Mouse (Mus musculus) CD4-positive naive resting alpha-beta T cell, adult 57 days (primary cell): ENCODE results near the gene Stx16. TPM values are rescaled to one million over a fixed set of nuclear protein-coding genes. Genes with fewer than 3 reads are reported as not detected.

ENCODE experiments used
- total RNA-seq: library from RNA; stranded (reverse); gene quantifications from one replicate; pipeline ENCODE4 v1.2.4, GENCODE M21; 2023

Stx16 gene
- total RNA-seq = 58.7 TPM

GRCm38 (mm10) chr2:174075673-174076432, at the start of gene Stx16:
Stx16 (plus strand) TSS chr2:174076308.

DNA sequence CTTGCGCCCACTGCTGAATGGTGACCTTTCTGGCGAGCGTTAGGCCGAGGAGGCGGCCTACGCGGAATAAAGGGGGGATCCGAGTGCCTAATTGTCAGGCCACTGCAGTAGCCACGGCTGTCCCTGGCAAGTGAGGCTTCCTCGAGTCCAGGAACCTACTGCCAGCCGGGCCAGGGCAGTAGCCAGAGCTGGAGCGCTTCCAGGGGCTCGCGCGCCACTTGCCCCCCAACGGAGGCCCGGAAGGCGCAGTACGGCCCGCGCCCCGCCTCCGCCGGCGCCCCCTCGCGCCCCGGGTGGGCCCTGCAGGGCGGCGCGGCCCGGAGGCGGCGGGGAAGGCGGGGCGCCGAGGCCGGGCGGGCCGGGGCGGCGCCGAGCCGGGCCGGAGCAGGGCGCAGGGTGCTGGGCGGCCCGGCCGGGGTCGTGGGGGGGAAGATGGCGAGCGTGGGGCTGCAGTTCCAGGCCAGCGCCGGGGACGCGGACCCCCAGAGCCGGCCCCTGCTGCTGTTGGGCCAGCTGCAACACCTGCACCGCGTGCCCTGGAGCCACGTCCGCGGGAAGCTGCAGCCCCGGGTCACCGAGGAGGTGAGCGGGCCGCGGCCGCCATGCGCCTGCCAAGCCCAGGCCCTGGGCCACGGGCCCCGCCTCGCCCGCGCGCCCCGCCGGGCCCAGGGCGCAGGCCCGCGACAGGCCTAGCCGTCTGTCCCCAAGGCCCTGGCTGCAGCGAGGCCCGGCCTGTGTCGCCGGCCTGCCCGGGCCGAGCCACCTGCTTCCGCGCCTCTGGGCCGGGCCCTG, 34.1 kb downstream of the Stx16 start, which contains the start of gene Npepl1:
Gene Npepl1 (plus strand): TSS at position 359 of the 792 bp plus-strand sequence.

Other genes with a start within 250 kb of the Stx16 start
- gene Npepl1, start 34.0 kb downstream of the Stx16 start, total RNA-seq = 81.6 TPM
- gene Gnas, start 208.0 kb downstream of the Stx16 start, total RNA-seq = 357 TPM